Mouse (Mus musculus) embryo, embryonic 10.5 days (tissue): Measurements from ENCODE around the gene C2cd4d.
A peak's percentile ranks its signal among the peaks of the same experiment; 100 is the strongest.

Source experiments
- DNase-seq: peaks from one replicate; pipeline ENCODE4 v3.0.0-alpha.2; 2015; ENCODE audit warnings: low spot score

C2cd4d gene

DNA sequence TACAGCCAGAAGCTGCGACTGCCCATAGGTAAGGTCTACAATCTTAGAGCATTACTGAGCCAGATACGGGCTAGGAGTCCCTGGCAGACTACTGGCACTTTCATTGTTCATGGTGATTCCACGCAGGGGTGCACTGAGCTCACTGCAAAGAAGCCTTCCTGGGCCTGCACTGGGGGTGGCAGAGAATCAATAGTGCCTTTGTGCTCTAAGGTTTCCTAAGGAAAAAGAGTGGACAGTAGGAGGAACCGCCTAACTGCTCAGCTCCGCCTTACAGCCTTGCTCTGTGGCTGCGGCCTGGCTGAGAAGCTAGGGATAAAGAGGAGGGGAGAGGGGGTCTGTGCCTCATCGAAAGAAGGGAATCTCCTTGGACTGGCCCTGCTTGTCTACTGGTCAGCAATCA lies at the start of gene C2cd4d:
Gene C2cd4d, plus strand, starts transcription at position 301 of the 400 bp plus-strand sequence.
- DNase-seq, result no peak

DNA sequence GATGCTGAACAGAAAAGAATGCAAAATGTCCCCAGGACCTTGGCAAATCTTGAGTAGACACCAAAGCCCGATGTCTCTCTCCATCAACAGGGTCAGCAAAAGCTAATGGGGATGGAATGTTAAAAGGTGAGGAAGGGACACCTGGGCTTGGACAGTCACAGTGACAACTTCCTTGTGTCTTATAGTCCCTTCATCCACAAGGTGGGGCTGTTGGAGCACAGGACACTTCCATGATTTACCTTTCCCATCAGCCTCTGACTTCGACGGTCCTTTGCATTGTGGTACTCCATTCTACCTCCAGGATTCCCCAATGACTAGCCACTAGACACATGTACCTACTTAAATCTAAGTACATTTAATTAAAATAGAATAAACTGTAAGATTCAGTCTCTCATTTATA lies 33.6 kb upstream of the C2cd4d start:
- DNase-seq, result peak; percentile 18

DNA sequence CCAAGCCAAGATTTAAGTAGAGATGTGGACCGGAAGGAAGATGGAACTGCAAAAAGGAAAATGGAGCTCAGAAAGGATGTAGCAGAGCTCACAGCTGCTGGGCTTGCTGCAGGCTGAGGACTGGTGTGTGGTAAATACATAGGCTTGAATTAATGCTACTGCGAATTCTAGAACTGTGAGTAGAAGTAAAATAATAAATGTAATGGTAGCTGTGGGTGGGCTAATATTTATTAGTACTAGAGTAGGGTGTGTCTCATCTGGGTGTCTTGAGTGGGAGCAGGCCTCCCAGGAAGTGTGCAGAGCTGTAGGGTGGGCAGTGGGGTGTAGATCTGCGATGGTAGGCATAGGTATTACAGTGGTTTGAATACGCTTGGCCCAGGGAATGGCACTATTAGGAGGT lies 27.8 kb upstream of the C2cd4d start:
- no peak for DNase-seq

DNA sequence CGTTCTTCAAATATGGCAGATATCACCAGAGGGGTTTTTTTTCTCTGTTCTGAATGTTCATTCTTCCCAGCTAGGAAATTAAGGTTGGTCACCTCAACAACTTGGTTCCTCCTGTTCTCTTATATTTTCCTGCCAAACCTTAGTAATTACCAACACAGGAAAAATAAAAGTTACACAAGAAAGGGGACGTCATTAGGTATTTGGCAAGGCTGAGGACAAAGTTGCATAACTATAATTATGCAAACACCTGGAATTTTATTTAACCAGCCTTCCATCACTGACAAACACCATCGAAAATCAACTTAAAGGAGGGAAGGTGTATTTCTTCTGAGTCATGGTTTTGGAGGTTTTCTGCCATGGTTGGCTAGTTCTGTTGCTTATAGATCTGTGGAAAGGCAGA lies 23.7 kb upstream of the C2cd4d start:
- DNase-seq, result no peak

DNA sequence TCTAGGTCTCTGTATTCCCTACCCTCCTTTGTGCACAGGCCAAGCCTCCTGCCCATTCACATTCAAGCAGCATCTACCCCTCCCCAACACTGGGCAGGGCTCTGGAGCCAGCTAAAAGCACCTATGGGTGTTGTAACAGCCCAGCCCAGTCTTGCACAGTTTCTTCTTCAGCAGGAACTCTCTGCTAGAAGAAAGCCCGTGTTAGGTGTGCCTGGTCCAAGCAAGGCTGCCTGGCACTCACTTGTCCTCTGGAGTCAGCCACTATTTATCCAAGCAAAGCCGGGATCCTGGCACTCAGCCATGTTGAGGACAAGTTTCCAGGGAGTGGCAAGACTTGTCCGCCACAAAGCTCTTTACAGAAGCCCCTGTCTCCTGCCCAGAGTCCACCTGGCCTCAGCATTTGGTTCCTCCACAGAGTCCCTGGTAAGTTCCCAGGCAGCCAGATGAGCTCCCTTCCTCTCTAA lies 20.2 kb upstream of the C2cd4d start, which contains the start of gene Them5:
Gene Them5, plus strand, starts transcription at position 141 of the 464 bp plus-strand sequence.
- no peak for DNase-seq

DNA sequence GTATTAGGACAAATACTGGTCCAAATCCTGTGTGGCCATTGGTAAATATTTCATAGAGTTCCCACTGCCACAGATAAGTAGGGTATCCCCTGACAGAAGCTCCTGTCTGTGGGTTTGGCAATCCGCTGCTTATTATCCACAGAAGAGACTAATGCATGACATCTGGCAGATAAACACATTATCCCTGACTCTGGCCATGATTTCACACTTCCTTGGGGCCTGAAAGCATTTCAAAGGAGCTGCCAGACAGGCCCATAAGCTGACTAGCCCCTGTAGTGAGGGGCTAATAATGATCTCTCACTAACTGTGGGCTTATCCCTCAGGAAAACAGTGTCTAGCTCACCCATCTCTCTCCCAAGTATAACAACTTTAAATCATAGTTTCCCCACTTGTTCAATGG lies 19.7 kb upstream of the C2cd4d start:
- DNase-seq, result no peak

DNA sequence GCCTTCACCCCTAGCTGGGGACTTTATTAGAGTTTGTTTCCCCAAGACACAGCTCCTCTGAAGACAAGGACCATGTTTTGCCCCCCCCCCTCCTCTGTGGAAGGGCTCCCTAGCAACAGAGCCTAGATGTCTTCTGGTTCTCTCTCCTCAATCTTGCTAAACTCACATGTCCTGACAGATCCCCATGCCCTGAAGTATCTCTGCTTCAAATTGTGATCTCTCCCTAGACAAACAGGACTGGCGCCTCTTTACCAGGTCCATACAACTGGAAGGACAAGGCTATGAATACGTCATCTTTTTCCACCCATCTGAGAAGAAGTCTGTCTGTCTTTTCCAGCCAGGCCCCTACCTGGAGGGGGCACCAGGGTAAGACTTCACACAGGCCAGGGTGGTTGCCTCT lies 18.1 kb upstream of the C2cd4d start:
- DNase-seq, result no peak

DNA sequence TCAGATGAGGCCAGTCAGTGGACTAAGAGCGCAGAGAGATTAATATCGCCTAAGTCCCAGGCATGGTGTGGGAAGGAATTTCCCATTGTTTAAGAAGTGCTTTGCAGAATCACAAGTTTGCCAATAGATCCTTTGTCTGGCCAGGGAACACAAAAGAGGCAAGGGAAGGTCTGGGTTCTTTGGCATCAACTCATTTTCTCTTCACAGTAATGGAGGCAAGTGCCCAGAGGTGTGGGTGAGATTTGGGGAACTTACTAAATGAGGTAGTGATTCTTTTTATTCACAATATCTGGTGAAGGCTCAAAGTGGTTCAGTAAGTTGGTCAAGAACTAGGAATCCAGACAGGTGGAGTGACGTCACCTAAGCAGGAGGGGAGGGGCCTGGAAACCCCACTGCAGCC lies 17.3 kb upstream of the C2cd4d start:
- no peak for DNase-seq

DNA sequence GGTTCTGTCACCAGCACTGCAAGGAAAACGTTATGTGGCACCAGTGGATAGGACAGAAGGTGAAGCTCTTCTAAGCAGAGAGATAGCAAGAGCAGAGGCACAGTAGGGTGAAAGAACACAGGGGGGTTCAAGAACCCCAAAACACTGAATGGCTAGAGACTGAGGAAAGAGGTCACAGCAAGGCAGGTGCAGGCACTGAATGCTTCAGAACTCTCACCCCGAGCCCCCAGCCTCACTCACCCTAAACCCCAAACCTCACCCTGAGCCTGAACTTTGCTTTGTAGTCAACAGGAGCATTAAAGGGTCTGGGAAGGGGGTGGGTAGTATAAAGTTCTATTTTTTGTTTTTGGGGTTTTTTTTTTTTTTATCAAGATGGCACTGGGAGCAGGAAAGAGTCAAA lies 14.1 kb upstream of the C2cd4d start:
- DNase-seq, result no peak

DNA sequence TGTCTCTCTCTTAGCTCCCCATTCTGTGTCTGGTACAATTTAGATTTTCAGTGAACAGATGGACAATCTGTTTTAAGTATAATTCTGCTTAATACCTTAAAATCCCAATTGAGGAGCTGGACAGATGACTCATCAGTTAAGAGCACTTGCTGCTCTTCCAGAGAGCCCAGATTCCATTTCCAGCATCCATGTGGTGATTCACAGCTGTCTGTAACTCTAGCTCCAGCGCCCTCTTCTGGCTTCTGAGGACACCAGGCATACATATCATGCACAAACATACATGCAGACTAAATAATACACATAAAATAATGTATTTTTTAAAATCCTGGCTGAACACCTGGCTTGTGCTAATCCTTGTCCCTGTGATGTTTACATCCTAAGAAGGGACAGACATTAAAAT lies 1.4 kb upstream of the C2cd4d start:
- peak; percentile 56 for DNase-seq

DNA sequence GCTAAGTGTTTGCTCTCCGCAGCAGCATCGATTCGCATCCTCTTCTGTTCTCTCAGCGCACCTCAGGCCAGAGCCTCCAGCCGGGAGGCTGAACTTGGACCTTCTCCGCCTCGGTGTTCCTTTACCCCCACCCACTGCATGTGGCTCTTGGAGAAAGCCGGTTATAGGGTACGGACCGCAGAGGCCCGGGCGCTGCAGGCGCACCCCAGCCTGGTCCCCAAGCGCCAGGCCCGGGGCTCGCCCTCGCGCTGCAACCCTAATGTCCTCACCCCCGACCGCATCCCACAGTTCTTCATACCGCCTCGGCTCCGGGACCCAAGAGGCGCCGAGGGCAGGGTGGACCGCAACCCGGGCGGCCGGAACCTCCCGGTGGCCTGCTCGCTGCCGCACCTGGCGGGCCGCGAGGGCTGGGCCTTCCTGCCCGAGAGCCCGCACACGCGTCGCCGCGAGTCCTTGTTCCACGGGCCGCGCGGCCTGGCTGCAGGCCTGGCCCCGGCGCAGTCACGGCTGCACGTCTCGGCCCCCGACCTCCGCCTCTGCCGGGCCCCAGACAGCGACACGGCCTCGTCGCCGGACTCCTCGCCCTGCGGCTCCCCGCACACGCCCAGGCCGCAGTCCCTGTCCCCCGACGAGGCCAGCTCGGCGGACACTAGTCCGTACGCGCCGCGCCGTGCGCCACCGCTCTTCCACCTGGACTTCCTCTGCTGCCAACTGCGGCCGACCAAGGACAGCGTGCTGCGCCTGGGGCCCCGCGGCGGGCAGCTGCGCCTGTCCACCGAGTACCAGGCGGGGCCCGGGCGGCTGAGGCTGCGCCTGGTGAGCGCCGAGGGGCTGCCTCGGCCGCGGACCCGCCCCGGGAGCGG lies 1.3 kb downstream of the C2cd4d start:
- DNase-seq, result peak; percentile 57

DNA sequence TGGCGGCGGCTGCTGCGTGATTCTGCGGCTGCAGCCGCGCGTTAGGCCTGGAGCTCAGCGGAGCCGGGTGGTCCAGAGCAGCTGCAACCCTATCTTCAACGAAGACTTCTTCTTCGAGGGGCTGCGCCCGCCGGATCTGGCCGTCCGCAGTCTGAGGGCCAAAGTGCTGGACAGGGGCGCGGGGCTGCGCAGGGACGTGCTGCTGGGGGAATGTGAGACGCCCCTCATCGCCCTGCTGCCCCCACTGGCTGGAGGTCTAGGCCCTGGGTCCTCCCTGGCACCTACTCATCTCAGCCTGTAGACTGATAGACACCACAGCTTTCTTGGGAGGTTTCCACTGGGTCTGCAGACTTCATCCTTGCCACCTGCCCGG lies 1.9 kb downstream of the C2cd4d start:
- DNase-seq, result peak; percentile 45

DNA sequence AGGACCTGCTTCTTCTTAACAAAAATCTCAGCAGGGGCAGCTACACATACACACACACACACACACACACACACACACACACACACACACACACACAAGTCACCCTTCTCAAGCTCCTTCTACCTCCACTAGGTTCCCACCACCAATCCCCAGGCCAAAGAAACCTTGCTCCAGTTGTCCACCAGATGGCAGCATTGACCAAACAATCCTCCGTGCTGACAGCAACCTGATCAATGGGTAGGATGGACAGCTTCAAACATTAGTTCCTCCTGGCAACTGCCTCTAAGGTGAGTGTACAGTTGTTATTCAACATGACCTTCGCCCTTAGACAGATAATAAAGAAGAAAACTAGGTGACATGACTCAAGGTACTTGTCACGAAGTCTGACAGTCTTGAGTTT lies 4.5 kb downstream of the C2cd4d start:
- peak; percentile 92 for DNase-seq

DNA sequence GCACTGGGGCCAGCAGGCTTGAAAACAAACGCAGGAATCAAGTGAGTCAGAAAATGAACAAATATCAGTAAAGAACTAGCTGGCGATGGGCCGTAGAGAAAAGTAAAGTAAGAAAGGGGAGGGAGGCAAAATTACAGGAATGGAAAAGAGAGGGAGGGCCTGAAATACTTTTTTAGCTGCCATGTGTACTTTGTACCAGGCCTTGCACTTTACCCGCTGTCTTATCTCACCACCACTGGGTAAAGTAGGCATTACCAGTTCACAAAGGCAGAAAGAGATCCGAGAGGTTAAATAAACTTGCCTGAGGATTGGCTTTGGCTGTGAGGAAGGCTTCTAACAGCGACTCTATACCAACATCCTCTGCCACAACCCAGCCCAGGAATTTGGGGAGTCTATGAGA lies 5.3 kb downstream of the C2cd4d start:
- DNase-seq, result no peak

DNA sequence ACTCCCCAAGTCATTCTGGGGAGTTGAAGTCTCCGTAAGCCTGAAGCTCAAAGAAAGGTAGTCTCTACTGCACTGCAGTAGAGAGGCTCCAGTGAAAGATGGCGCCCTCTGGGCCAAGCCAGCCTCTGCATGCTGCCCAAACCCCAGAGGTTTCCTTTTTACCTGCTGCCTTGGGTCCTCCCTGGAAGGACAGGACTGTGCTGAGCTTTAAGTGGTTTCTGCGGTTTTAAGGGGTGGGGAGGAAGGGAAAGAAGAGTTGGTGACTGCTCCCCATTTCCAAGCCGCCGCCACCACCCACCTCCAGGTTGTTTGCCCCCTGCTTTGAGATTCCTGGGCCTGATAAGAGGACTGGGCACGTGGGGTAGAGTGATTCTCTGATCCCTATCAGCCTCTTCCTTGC lies 6.4 kb downstream of the C2cd4d start:
- DNase-seq, result no peak

DNA sequence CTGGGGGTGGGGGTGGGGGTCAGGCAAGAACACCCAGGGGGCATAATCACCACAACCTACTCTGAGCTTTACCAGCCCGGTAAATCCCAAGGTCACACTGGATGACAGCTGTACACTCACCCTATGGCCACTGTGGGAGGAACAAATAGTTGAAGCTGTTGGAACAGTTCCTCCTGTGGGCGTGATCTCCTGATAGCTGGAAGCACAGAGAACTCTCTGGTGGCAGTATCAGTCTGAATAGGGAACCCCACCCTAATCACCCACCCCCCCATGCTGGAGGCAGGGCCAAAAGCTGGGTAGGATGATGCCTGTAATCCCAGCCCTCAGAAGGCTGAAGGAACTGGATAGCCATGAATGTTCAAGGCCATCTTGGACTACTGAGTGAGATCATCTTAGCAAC lies 7.5 kb downstream of the C2cd4d start:
- DNase-seq, result no peak

DNA sequence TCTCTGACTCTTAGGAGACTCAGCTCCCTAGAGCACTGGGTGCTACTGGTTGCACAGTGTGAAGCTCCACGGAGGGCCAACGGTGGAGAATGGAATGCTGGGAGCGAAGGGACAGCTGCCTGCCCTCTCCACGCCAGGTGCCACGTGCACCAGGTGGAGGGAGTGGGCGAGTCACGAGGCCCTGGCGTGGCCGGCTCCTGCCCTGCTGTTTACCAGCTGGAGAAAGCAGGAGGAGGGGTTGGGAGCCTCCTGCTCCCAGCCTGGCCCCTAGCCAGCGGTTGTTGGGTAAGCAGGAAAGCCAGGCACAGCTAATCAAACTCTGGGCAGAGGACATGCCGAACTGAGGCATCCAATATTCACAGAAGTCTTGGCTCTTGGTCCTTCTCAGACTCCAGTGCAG lies 9.4 kb downstream of the C2cd4d start:
- DNase-seq, result no peak

DNA sequence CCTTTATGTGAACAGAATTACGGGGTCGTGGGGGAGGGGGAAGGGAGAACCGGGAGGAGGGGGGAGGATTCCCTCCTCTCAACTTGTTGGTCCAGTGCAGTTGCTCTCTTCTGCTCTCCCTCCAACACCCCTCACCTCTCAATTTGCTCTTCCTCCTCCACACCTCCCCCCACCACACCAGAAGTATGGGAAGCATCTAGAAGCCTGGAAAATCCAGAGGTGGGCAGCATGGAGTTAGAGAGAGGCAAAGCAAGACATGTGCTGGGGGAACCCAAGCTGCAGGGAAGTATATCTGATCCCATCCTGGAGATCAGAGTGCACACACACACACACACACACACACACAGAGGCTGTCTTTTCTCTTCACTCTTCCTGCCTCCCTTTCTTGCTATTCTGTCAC lies 9.8 kb downstream of the C2cd4d start:
- DNase-seq, result no peak

DNA sequence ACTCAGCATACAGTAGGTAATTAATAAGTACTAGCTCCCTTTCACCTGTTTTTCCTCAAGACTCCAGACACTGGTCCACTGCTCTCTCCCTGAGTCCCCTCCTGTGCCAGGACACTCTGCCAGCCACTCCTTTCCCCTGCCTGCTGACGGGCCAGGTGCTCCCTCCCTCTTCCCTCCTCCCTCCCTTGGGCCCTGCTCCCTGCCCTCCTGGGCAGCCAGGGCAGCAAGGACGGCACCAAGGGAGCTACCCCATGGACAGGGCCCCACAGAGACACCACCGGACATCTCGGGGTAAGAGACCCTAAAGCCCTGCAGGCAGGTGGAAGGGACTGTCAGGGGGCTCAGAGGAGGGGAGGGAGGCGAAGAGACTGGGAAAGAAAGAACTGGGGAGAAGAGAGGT lies 10.4 kb downstream of the C2cd4d start, which contains the start of gene Rorc:
Gene Rorc, plus strand, starts transcription at position 154 of the 400 bp plus-strand sequence.
- no peak for DNase-seq

DNA sequence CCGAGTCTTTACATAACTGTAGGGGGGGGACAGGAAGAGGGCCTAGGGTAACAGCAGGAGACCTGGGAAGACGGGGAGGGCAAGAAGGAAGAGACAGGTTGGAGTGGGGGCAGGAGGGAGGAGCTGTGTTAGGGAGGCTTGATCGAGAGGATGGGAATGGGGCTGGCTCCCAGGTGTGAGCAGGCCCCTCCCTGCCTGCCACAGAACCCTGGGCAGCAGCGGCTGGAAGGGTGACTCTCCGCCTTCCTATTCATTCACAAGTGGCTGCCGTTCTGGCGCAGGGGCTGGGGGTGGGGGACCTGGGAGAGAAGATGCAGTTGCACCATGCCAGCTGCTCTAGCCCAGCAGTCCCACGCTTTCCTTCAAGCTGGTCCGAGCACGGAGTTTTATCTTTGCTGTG lies 10.9 kb downstream of the C2cd4d start:
- no peak for DNase-seq

DNA sequence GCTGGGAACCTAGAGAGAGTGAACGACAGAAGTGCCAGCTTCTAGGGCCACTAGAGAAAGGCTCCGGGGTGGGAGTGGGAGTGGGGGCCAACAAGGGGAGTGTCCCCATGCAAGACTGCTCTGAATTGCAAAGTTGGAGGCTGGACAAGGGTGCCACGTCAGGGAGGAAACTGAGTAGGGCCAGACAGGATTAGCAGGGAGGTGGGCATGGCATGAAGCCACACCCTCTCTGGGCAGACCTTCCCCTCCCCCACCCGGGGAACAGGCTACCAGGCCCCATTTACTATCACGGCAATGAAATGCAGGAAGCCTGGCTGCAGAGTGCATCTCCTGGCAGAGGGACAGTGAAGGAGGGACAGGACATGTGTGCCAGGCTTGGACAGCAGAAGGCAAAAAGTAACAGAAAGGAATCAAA lies 11.4 kb downstream of the C2cd4d start:
- DNase-seq, result peak; percentile 28

DNA sequence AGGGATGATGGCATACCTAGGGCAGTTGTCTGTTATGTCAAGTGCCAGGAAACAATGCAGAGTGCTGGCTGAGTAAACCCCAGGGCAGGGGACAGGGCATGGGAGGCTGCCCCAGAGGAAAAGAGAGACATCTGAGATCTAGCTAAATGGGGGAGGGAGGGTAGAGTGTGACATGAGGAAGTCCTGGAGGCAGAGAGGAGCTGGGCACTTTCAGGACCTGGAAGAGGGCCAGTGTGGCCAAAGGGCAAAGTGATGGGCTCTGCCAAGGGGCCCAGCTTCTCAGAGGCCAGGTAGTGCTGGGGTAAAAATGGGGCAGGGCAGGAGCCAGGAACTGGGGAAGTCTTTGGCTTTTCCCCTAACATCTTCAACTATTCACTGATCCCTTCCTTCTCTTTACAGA lies 12.4 kb downstream of the C2cd4d start:
- no peak for DNase-seq

DNA sequence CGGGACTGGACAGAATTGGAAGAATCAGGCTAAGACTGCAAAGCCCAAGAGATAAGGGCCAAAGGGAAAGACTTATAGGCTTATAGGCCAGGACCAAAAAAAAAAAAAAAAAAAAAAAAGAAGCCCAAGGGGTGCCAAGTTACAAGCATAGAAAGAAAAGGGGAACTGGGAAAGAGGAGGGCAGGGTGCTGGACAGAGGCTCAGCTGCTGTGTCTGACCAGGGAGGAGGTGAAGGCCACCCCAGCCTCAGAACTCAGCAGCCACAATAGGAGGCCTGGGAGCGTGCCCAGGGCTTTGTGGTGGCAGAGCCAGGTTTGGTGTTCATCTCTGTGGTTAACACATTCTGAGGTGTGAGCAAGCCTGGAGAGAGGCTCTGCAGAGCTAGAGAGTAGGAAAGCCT lies 12.9 kb downstream of the C2cd4d start:
- no peak for DNase-seq

DNA sequence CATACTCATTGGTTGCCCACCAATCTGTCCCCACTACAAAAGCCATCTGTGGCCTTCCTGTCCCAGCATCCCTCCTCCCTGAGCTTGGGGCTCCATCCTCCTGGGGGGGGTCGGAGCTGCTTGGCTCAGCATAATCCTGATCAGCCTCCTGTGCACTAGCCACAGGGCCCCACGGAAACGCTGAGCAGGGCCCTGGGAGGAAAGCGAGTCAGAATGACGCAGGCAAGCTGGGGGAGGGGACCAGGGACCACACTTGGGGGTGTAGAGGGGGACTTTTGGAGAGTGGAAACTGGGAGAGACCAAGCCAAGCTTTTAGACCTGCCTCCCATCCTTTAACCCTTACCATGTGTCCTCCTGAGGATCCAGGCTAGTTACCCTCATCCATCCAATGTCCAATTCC lies 13.6 kb downstream of the C2cd4d start:
- no peak for DNase-seq
